Mouse (Mus musculus) erythroblast, embryonic 14.5 days (primary cell): Measurements from ENCODE around the gene Rnasek.

Experiments used
- GATA1 ChIP-seq: IDR thresholded peaks from 2 replicates; pipeline ENCODE4 v1.6.1; 2012; ENCODE audit warnings: low read length, inconsistent platforms, mixed read lengths
- TAL1 ChIP-seq: IDR thresholded peaks from 3 replicates; pipeline ENCODE4 v1.6.1; 2012; ENCODE audit warnings: low read length, inconsistent platforms, mixed read lengths

DNA sequence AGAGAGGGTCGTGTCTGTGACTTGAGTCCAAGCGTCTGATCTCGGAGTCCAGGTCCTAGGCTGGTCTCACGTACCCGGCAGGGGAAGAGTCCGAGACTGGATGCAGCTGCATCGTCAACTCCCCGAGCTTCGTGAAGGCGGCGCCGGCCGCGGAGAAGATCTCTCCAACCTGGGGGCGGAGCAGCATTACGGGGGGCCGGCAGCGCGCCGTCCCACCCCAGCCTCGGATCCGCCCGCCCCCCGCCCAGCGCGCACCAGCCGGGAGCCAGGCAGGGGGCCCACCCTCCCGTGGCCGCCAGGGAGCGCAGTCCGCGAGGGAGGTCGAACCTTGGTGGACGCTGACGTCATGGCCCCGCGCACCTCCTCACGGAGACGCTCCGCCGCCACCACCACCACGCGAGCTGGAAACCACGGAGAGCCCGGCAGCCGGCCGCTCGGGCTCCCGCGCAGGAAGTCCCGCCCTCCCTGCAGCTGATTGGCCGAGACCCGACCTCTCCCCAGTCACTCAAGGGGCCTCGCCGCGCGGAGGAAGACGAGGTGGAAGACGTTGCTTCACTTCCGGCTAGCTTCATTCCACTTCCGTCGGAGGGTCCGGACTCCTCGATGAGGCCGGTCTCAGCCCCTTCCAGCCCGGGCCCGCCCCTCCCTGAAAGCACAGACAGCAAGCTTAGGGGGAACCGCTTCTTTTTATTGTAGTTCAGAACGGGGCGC is 2.0 kb downstream of the Rnasek start, which contains the start of gene 0610010K14Rik:
- TF ChIP-seq GATA1 (no peak), TAL1 (no peak)
